Mouse (Mus musculus) natural killer cell, adult 2 months (primary cell): ENCODE measurements around the gene Twnk.
"Not testable (repeated sequence)": the region's sequence is repeated elsewhere in the genome, so short reads cannot be mapped to it uniquely, and the experiment has no call there.

Source experiments
- DNase-seq, 2 experiments: peaks; one replicate each; pipeline ENCODE4 v3.0.0; 2022; ENCODE audit warnings: low spot score in 2 of 2

The Twnk gene

GRCm38 (mm10) chr19:45024775-45025174 lies 19.3 kb downstream of the Twnk start:
- DNase-seq = no peak

GRCm38 (mm10) chr19:45025937-45026568 lies 20.6 kb downstream of the Twnk start:
- no peak for DNase-seq

- DNase-seq = no peak
These were observed 21.7 kb downstream of the Twnk start for GRCm38 (mm10) chr19:45026958-45027670.

GRCm38 (mm10) chr19:45027848-45028247 lies 22.4 kb downstream of the Twnk start:
- no peak for DNase-seq

- DNase-seq = no peak
These were observed 23.3 kb downstream of the Twnk start for GRCm38 (mm10) chr19:45028746-45029145.

GRCm38 (mm10) chr19:45029571-45029970 lies 24.1 kb downstream of the Twnk start:
- no peak for DNase-seq

- peak; percentile 56 to 76 for DNase-seq
These were observed 24.6 kb downstream of the Twnk start for GRCm38 (mm10) chr19:45030111-45030510.

- peak; percentile 57 to 69 for DNase-seq
These were observed 25.6 kb downstream of the Twnk start for GRCm38 (mm10) chr19:45030746-45031693.

- DNase-seq = peak; percentile 41 to 69
These were observed 26.3 kb downstream of the Twnk start for GRCm38 (mm10) chr19:45031780-45032179.

- no peak for DNase-seq
These were observed 27.3 kb downstream of the Twnk start for GRCm38 (mm10) chr19:45032570-45033332.

- peak; percentile 43 to 54 for DNase-seq
These were observed 31.4 kb downstream of the Twnk start for GRCm38 (mm10) chr19:45036867-45037266.

GRCm38 (mm10) chr19:45038198-45038597 lies 32.7 kb downstream of the Twnk start:
- not testable (repeated sequence) for DNase-seq

- no peak for DNase-seq
These were observed 34.8 kb downstream of the Twnk start for GRCm38 (mm10) chr19:45040214-45040613.

GRCm38 (mm10) chr19:45044389-45044927 lies 39.0 kb downstream of the Twnk start:
- no peak for DNase-seq

GRCm38 (mm10) chr19:45045236-45045635 lies 39.8 kb downstream of the Twnk start:
- no peak for DNase-seq

- no peak for DNase-seq
These were observed 40.2 kb downstream of the Twnk start, which contains the start of gene Pdzd7 for GRCm38 (mm10) chr19:45045651-45046050. Gene Pdzd7, minus strand, starts transcription at chr19:45045717.

GRCm38 (mm10) chr19:45046523-45047321 lies 41.3 kb downstream of the Twnk start:
- peak; percentile 49 to 66 for DNase-seq

GRCm38 (mm10) chr19:45047417-45047934 lies 42.0 kb downstream of the Twnk start, which contains the start of gene Sfxn3:
Gene Sfxn3, plus strand, starts transcription at chr19:45047503.
- DNase-seq = peak; percentile 87 to 88

GRCm38 (mm10) chr19:45047935-45048643 lies 42.6 kb downstream of the Twnk start:
- peak; percentile 78 to 80 for DNase-seq
